Mouse (Mus musculus) neural tube, embryonic 11.5 days (tissue): ENCODE results near the gene Nomo1. TPM values are rescaled to one million over a fixed set of nuclear protein-coding genes. Genes with fewer than 3 reads are reported as not detected.
A peak's percentile ranks its signal among the peaks of the same experiment; 100 is the strongest.

Experiments used
- ATAC-seq: fragments of 200-750 bp; cut with Nextera tagmentation; 2 replicates; pipeline ENCODE4 v1.8.0; 2017; ENCODE audit warnings: moderate number of reproducible peaks, mild to moderate bottlenecking, moderate TSS enrichment, moderate library complexity; ENCODE audit not compliant: insufficient read depth, low FRiP score, low TSS enrichment
- DNase-seq: peaks from one replicate; pipeline ENCODE4 v3.0.0-alpha.2; 2015; ENCODE audit warnings: low spot score
- H3K27ac ChIP-seq: fragments of 300-500 bp; sonication (generic); 2 replicates; pipeline ENCODE4 v1.5.1; 2014; ENCODE audit warnings: low read depth, mild to moderate bottlenecking, low read length
- H3K27me3 ChIP-seq: fragments of 300-500 bp; sonication (generic); 2 replicates; pipeline ENCODE4 v1.6.1; 2014; ENCODE audit warnings: mild to moderate bottlenecking, low read length, mixed read lengths; ENCODE audit not compliant: control insufficient read depth, insufficient read depth
- H3K36me3 ChIP-seq: fragments of 300-500 bp; sonication (generic); 2 replicates; pipeline ENCODE4 v1.6.1; 2014; ENCODE audit warnings: mild to moderate bottlenecking, low read length, moderate library complexity, mixed read lengths; ENCODE audit not compliant: control insufficient read depth, insufficient read depth
- H3K4me1 ChIP-seq: fragments of 300-500 bp; sonication (generic); 2 replicates; pipeline ENCODE4 v1.6.1; 2014; ENCODE audit warnings: low read length, mixed read lengths; ENCODE audit not compliant: control insufficient read depth, insufficient read depth
- H3K4me2 ChIP-seq: fragments of 300-500 bp; sonication (generic); 2 replicates; pipeline ENCODE4 v1.6.1; 2014; ENCODE audit warnings: low read depth, mild to moderate bottlenecking, moderate library complexity
- H3K4me3 ChIP-seq: fragments of 300-500 bp; sonication (generic); 2 replicates; pipeline ENCODE4 v1.5.1; 2014; ENCODE audit warnings: low read depth, low read length
- H3K9ac ChIP-seq: fragments of 300-500 bp; sonication (generic); 2 replicates; pipeline ENCODE4 v1.6.1; 2014; ENCODE audit warnings: mild to moderate bottlenecking, low read length
- H3K9me3 ChIP-seq: fragments of 300-500 bp; sonication (generic); 2 replicates; pipeline ENCODE4 v1.6.1; 2016; ENCODE audit warnings: low read length; ENCODE audit not compliant: control insufficient read depth
- WGBS: fragments of 180-500 bp; shearing (Covaris S2); extraction: QIAGEN DNeasy Blood & Tissue Kit; methylation state at CpG from one replicate; pipeline ENCODE4 v1.1.7; 2014; 5-methylcytosine and 5-hydroxymethylcytosine counted together
- polyA plus RNA-seq: library from polyadenylated mRNA; unstranded; fragments of >200 nt; fragmentation: Nextera tagmentation; extraction: Ambion mirVana; gene quantifications from 2 replicates; pipeline ENCODE4 v1.2.1, GENCODE M21; 2014

The Nomo1 gene
- polyA plus RNA-seq, 1 experiment from 2014 or later, result 19.2 TPM

GRCm38 (mm10) chr7:46084839-46085513, 51.5 kb downstream of the Nomo1 start:
- 82% methylated on average over 16 of the region's 16 CpGs for WGBS
- Histone ChIP-seq H3K4me3 (no peak overlapping the region), H3K9ac (no peak overlapping the region), H3K27ac (no peak overlapping the region), H3K4me1 (no peaks in the 10 kb centered on the region), H3K36me3 (peaks cover 8% of the 10 kb centered on the region), H3K27me3 (no peaks in the 10 kb centered on the region), H3K4me2 (no peak overlapping the region), H3K9me3 (no peaks in the 10 kb centered on the region)
- no peak for DNase-seq
- no peak for ATAC-seq

DNA sequence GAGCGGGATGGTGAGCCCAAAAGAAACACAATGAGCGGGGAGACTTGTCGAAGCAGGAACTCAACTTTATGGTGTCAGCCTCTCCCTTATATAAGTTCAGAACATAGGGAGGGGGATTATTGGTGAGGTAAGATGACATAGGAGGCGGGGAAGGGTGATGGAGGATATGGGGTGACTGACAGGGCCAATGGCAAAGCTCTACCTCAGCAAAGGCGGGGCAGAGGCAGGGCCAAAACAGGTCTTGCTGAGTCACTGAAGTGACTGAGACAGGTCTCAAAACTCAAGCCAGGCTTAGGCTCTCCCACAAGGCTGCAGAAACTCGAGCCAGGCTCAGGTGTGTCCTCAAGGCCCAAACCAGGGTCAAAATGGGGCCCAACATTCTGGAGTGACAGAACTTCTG, 52.9 kb downstream of the Nomo1 start:
- DNase-seq, result no peak
- H3K27ac ChIP-seq, result no peak overlapping the region
- no peaks in the 10 kb centered on the region for H3K27me3 ChIP-seq
- H3K4me3 ChIP-seq, result no peak overlapping the region
- 89% methylated on average over 6 of the region's 6 CpGs for WGBS
- H3K36me3 ChIP-seq, result peaks cover 5% of the 10 kb centered on the region
- no peaks in the 10 kb centered on the region for H3K9me3 ChIP-seq
- no peak for ATAC-seq
- H3K4me2 ChIP-seq, result no peak overlapping the region
- no peaks in the 10 kb centered on the region for H3K4me1 ChIP-seq
- no peak overlapping the region for H3K9ac ChIP-seq

- H3K27ac ChIP-seq, result no peak overlapping the region
- DNase-seq (no peak), ATAC-seq (no peak)
- H3K9me3 ChIP-seq, result no peaks in the 10 kb centered on the region
- 0 out of 2 replicates have a peak, but pooled peaks cover 2% of the 10 kb centered on the region for H3K36me3 ChIP-seq
- H3K27me3 ChIP-seq, result no peaks in the 10 kb centered on the region
- WGBS, result 89% methylated on average over 6 of the region's 6 CpGs
- no peak overlapping the region for H3K9ac ChIP-seq
- no peak overlapping the region for H3K4me2 ChIP-seq
- no peaks in the 10 kb centered on the region for H3K4me1 ChIP-seq
- H3K4me3 ChIP-seq, result no peak overlapping the region
These were observed 54.7 kb downstream of the Nomo1 start for GRCm38 (mm10) chr7:46088241-46088640.

GRCm38 (mm10) chr7:46092803-46093202, 59.3 kb downstream of the Nomo1 start:
- Histone ChIP-seq H3K36me3 (no peaks in the 10 kb centered on the region), H3K9ac (no peak overlapping the region), H3K9me3 (no peaks in the 10 kb centered on the region), H3K27me3 (no peaks in the 10 kb centered on the region), H3K4me2 (no peak overlapping the region), H3K27ac (no peak overlapping the region), H3K4me1 (no peaks in the 10 kb centered on the region), H3K4me3 (no peak overlapping the region)
- WGBS, result 45% methylated on average over 8 of the region's 8 CpGs
- DNase-seq (no peak), ATAC-seq (no peak)

- Histone ChIP-seq H3K4me1 (no peaks in the 10 kb centered on the region), H3K9ac (no peak overlapping the region), H3K27me3 (0 out of 2 replicates have a peak, but pooled peaks cover 3% of the 10 kb centered on the region), H3K9me3 (no peaks in the 10 kb centered on the region), H3K4me3 (no peak overlapping the region), H3K27ac (no peak overlapping the region), H3K36me3 (no peaks in the 10 kb centered on the region), H3K4me2 (no peak overlapping the region)
- WGBS, result 8% methylated on average over 4 of the region's 4 CpGs
- ATAC-seq (no peak), DNase-seq (peak; percentile 76)
These were observed 62.6 kb downstream of the Nomo1 start for GRCm38 (mm10) chr7:46096136-46096535.

- DNase-seq (no peak), ATAC-seq (no peak)
- no peaks in the 10 kb centered on the region for H3K36me3 ChIP-seq
- no peak overlapping the region for H3K27ac ChIP-seq
- H3K4me1 ChIP-seq, result no peaks in the 10 kb centered on the region
- H3K9me3 ChIP-seq, result no peaks in the 10 kb centered on the region
- no peak overlapping the region for H3K4me2 ChIP-seq
- no peak overlapping the region for H3K4me3 ChIP-seq
- 0 out of 2 replicates have a peak, but pooled peaks cover 3% of the 10 kb centered on the region for H3K27me3 ChIP-seq
- no peak overlapping the region for H3K9ac ChIP-seq
- WGBS, result 75% methylated on average over 4 of the region's 4 CpGs
These were observed 63.9 kb downstream of the Nomo1 start for GRCm38 (mm10) chr7:46097319-46097783.

- 0 out of 2 replicates have a peak, but pooled peaks cover 3% of the 10 kb centered on the region for H3K27me3 ChIP-seq
- no peak overlapping the region for H3K4me3 ChIP-seq
- no peaks in the 10 kb centered on the region for H3K4me1 ChIP-seq
- no peaks in the 10 kb centered on the region for H3K36me3 ChIP-seq
- ATAC-seq (no peak), DNase-seq (no peak)
- H3K27ac ChIP-seq, result no peak overlapping the region
- H3K9me3 ChIP-seq, result no peaks in the 10 kb centered on the region
- no peak overlapping the region for H3K9ac ChIP-seq
- WGBS, result 89% methylated on average over 19 of the region's 19 CpGs
- H3K4me2 ChIP-seq, result no peak overlapping the region
These were observed 64.9 kb downstream of the Nomo1 start for GRCm38 (mm10) chr7:46098221-46098918.

- H3K27me3 ChIP-seq, result 0 out of 2 replicates have a peak, but pooled peaks cover 3% of the 10 kb centered on the region
- H3K4me2 ChIP-seq, result no peak overlapping the region
- H3K4me3 ChIP-seq, result no peak overlapping the region
- H3K27ac ChIP-seq, result no peak overlapping the region
- H3K9me3 ChIP-seq, result no peaks in the 10 kb centered on the region
- DNase-seq (no peak), ATAC-seq (no peak)
- H3K36me3 ChIP-seq, result no peaks in the 10 kb centered on the region
- H3K9ac ChIP-seq, result no peak overlapping the region
- no peaks in the 10 kb centered on the region for H3K4me1 ChIP-seq
- whole genome bisulfite sequencing, result 94% methylated on average over 19 of the region's 19 CpGs
These were observed 65.4 kb downstream of the Nomo1 start for GRCm38 (mm10) chr7:46098919-46099286.

- H3K4me1 ChIP-seq, result no peaks in the 10 kb centered on the region
- H3K4me3 ChIP-seq, result no peak overlapping the region
- 82% methylated on average over 13 of the region's 13 CpGs for WGBS
- H3K9me3 ChIP-seq, result no peaks in the 10 kb centered on the region
- peak overlapping the region; percentile 81 for H3K4me2 ChIP-seq
- ATAC-seq (no peak), DNase-seq (no peak)
- no peak overlapping the region for H3K9ac ChIP-seq
- 0 out of 2 replicates have a peak, but pooled peaks cover 3% of the 10 kb centered on the region for H3K27me3 ChIP-seq
- H3K27ac ChIP-seq, result no peak overlapping the region
- H3K36me3 ChIP-seq, result no peaks in the 10 kb centered on the region
These were observed 66.2 kb downstream of the Nomo1 start for GRCm38 (mm10) chr7:46099682-46100081.
